Mouse (Mus musculus): Measurements from ENCODE around the gene Akap12.

Gene Akap12

DNA sequence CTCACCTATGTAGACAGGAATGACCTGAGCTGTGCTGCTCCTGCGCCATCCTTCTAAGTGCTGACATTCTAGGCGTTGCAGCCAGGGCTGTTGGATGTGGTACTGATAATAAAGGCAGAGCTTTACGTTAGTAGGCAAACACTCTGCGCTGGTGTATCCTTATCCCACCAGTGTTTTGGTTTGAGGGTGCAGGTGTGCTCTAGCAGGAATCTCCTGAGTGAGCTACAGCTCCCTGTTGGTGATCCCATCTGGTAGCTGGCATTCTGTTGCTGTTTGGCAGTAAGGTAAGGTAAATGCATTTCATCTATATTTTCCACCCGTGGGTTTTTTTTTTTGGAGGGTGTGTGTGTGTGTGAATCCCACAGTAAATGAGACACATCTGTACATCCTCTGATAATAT, 131.9 kb downstream of the Akap12 start:
- DNase-seq (ENCODE audit: low spot score in 2 of 2) = no peak

DNA sequence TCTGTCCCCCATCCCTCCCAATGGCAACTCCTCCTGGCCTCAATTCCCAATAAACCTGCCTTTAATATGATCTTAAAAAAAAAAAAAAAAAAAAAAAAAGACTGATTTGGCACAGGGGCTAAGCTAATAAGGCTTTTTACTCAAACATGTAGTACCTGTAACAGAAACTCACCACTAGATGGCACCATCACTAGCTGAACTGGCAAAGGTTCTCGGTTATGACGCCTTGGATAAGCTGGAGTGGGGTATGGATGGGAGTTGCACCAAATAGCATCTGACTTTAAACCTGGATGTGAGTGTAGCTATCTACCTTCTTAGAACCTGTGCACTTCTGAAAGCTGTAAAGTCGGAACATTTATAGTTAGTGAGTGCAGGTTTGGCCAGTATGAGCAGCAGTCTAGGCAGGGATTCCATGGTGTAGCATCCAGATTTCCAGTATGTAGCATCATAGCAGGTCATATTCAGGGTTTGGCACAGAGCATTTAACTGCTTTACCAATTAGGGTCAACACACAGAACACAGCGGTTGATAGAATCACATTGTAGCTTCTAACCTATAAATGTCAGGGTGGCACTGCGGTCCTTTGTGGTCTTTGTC, 138.8 kb downstream of the Akap12 start:
- DNase-seq (ENCODE audit: low spot score in 2 of 2) = peak in 1 of 2 experiments; percentile 54

DNA sequence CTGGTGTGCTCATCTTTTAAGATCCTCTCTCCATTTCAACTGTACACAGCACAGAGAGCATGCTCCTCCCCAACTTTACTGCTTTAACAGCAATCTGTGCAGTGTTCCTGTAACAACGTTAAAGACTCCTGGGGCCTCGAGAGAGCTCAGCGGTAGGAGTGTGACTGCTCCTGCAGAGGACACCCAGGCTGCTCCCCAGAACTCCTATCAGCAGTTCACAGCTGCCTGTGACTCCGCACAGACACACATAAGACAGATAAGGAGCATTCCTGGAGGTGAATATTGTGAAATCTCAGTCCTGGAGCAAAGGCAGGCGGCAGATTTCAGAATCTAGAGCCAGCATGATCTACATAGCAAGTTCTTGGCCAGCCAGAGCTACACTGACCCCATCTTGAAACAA, 139.3 kb downstream of the Akap12 start:
- DNase-seq (ENCODE audit: low spot score in 2 of 2) = peak; percentile 26 to 40

DNA sequence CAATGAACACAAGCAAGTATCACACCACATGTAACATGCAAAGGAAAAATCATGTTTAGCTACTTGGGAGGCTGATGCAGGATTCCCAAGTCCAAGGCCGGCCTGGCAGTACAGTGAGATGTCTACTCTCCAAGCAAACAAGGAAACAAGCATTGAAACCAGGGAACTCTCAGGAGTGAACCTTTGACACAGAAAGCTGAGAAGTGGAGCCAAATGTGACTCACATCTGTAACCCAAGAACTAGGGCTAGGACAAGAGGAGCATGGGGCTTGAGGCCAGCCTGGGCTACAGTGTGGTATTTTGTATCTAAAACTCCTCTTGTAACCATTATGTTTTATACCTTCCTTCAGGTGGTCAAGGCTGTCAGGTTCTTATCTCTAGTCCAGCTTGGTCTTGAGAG, 141.0 kb downstream of the Akap12 start:
- no peak for DNase-seq (ENCODE audit: low spot score in 2 of 2)
